Mouse (Mus musculus) liver, adult (tissue): Measurements from ENCODE around the gene Zcchc18.

Experiments used
- GATA4 ChIP-seq: IDR thresholded peaks from 2 replicates; pipeline ENCODE4 v1.6.1; 2014; ENCODE audit warnings: mild to moderate bottlenecking, low read length; ENCODE audit not compliant: insufficient replicate concordance

Gene Zcchc18

GRCm38 (mm10) chrX:137034322-137034721 is 41.4 kb downstream of the Zcchc18 start:
- no peak for TF ChIP-seq GATA4

GRCm38 (mm10) chrX:137037470-137037999 is 44.6 kb downstream of the Zcchc18 start:
- TF ChIP-seq GATA4 = no peak; the same call in 1 of the 2 replicates

GRCm38 (mm10) chrX:137038000-137038483 is 45.1 kb downstream of the Zcchc18 start, which contains the start of gene Slc25a53:
Gene Slc25a53, minus strand, starts transcription at chrX:137038302.
- TF ChIP-seq GATA4 = no peak; the same call in 1 of the 2 replicates

- no peak for TF ChIP-seq GATA4
These were observed 45.5 kb downstream of the Zcchc18 start for GRCm38 (mm10) chrX:137038502-137038901.
